Mouse (Mus musculus) layer of hippocampus, postnatal 10 days (tissue): ENCODE results near the gene 4930564D02Rik. TPM values are rescaled to one million over a fixed set of nuclear protein-coding genes. Genes with fewer than 3 reads are reported as not detected.

ENCODE experiments used
- DNase-seq, 2 experiments: peaks; one replicate each; pipeline ENCODE4 v3.0.0; 2021; ENCODE audit warnings: low spot score in 2 of 2
- total RNA-seq, 2 experiments: library from RNA; stranded (reverse); gene quantifications; 2 replicates each; pipeline ENCODE4 v1.2.3; 2021

Gene 4930564D02Rik
- total RNA-seq, 2 experiments from 2014 or later, result not detected

DNA sequence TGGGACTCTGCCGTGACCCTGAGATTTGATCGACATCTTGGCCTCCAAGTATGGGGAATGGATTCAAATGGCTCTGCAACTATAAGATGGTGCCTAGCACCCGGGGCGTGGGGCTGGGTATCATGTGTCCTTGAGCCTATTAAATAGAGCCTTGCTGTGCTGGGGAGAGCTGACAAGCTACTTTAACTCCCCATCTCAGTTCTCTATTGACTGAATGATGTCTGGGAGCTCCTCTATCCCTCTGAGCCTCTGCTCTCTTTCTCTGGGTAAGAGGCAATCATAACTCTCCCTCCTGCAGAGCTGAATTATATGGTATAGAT, 33.6 kb downstream of the 4930564D02Rik start:
- no peak for DNase-seq

DNA sequence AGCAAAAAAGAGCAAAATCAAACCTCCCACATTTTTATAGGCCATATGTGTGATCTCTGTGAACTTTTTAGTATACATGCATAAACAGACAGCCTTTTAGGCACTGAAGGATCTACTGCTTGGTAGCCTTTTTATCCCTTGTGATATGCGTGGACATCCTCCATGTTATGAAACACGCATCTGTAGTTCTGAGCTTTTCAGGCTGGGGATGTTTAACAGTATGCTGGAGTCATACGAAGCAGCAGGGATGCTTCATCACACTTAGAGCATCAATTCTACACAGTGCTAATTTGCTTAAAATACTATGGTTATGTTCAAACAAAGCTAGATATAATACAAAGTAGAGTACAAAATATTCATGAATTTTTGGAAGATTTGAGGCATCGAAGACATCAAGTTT, 39.2 kb downstream of the 4930564D02Rik start:
- DNase-seq, result no peak

DNA sequence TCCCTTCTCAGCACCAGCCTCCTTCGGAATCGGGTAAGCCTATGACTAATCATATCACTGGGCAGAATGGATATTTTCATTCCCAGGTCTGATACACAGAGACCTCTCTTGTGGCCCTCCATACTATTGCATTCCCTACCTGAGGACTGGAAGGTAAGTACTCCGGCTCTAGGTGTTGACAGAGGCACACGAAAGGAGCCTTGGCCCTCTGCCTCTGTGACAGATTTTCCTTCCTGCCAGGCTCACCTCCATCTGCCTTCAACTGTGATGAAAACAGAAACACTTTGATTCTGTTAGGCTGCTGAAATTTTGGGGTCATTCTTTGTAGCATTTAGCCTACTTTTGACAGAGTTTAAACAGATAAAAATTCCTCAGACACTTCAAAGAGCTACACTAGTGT, 47.2 kb downstream of the 4930564D02Rik start:
- no peak for DNase-seq

DNA sequence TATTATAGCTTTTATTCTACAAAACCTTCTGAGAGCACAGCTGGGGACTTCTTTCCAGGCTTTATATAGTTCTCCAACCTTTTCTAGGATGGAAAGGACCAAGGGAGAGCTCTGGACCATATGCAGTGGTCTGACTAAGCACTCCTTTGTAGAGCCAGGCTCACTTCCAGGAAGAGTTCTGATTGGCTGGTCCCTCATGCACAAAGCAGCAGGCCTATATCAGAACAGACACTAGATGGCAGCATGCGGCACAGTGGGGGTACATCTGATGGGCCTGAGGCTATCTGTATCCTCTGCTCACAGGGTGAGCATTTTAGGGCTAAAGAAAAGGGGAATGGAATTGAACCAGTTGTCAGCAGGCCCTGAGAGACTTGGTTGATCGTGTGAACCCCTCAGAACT, 47.6 kb downstream of the 4930564D02Rik start:
- DNase-seq, result peak; percentile 82 to 83

DNA sequence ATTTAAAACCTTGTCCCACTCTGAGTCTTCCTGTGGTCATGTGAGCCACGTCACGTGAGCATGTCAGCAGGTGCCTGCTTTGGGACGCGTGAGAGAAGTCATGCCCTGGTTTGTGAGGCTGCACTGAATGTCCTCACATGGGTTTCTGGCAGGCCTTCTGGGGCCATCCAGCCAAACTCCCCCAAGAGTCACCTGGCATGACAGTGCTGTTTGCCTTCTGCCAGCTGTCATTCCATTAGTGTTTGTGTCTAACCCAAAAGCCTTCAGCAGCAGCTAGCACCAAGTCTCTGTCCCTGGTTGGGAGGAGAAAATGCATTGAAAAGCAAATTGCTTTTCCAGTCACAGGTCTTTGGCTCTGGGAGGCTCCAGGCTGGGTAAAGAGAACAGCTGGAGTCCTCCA, 50.0 kb downstream of the 4930564D02Rik start:
- no peak for DNase-seq

DNA sequence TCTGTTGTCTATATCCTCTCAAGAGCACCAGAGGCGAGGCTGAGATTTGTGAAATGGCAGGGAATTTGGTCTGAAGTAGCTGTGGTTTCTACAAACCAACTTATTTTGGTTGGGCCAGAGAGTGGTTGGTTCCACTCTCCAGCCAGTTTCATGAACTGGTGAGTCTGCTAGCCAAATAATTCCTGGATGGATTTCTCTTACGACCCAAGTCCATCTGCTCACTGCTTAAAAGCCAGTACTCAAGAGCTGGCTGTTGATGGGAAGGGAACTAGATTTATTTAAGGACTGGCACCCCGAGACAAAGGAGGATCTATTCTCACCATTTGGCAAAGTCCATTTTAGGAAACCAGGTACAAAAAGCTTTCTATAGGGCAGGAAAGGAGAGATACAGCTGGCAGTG, 57.1 kb downstream of the 4930564D02Rik start:
- DNase-seq, result no peak

DNA sequence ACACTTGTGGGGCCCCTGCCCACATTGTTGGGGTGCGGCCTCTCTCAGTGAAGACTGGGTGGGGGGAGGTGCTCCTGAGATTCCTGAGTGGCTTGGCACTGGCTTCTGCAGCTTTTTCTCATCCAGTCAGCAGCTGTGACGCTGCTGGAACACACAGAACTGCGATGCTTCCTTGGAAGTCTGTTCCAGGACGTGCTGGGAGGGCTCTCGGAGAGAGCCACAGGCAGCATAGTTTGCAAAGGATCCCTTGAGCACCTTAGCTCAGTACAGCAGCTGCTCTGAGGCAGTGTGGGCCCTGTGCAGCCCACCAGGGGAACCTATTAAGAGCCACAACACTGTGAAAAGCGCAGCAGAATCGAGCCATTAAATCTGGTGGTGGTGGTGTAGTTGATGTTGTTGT, 61.2 kb downstream of the 4930564D02Rik start:
- no peak for DNase-seq

Other genes starting within 250 kb of the 4930564D02Rik start
- gene Mov10, start 248.3 kb upstream of the 4930564D02Rik start, total RNA-seq, result 10 to 100 TPM in 1 of 2 experiments, 1 to 10 TPM in 1; 9.1 to 11.4 TPM
- gene St7l, start 202.8 kb upstream of the 4930564D02Rik start, total RNA-seq, result 10 to 100 TPM; 24.4 to 37.5 TPM
- gene Capza1, start 202.3 kb upstream of the 4930564D02Rik start, total RNA-seq, result 10 to 100 TPM; 39.2 to 56.7 TPM
- under 1 TPM; 0.74 to 0.89 TPM for gene Wnt2b, start 104.9 kb upstream of the 4930564D02Rik start, total RNA-seq
- 10 to 100 TPM; 38.0 to 46.6 TPM for gene Cttnbp2nl, start 13.7 kb upstream of the 4930564D02Rik start, total RNA-seq